Mouse (Mus musculus): ENCODE data around the gene Ndufaf3.
"Not testable (repeated sequence)": the region's sequence is repeated elsewhere in the genome, so short reads cannot be mapped to it uniquely, and the experiment has no call there.

Ndufaf3 gene

DNA sequence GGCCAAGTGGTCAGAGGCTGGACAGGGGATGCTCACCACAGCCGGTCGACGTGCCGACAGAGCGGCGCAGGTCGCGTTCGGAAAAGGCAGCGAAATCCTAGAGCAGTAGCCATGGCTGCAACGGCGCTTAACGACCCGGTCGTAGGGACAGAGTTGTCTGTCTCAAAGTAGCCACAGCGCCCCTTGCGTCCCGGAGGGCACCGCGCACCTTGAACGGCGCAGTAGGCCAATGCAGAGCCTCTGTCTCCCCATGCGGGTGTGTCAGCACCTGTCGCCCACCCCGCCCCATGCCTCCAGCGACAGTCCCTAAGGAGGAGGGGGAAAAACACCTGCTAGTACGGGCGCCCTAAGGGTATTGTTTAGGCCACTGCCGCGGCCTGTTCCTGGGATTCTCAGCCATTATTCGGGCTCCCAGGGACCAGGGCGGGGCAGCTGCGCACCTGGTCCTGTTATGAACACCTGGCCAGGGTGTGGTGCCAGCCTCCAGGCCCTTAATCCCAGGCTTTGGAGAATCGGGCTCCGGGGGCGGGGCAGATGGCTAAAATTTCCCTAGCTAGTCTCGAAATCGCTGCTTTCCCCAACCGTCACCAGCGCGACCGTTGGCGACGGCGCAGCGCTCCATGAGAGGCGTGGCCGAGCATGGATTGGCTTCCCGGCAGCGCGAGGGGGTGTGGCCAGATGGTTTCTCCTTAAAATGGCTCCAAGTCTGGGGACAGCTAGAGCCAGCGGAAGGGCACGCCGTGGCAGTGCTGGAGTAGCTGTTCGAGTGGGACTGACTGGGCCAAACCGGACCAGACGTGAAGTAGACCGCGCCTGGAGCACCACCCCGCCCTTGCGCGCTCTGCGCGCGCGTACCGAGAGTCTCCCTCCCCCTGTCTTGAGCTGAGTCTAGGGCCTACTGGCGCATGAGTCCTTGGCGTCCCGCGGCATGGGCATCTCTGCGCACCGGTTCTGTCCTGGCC, at the start of gene Ndufaf3:
Gene Ndufaf3 (minus strand): TSS at position 620 of the 962 bp plus-strand sequence.
- peak; percentile 97 for DNase-seq

DNA sequence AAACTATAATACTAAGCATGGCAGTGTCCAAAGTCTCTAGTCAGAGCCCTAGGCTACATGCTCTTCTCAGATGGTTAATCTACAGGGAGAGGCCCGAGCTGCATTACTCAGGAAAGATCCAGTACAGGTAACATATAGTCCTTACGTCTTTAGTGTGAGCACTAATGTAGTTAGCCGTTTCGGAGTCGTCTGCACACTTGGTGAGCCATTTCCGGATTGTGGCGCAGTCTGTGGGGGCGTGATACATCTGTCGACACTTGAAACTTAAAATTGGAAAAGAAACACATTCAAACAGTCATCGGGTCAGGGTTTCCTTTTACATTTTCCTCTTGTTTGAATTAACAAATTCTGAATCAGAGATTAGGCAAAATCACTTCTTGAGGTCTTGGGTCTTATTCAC, 44.3 kb upstream of the Ndufaf3 start:
- no peak for DNase-seq

- DNase-seq = no peak
Measured at GRCm38 (mm10) chr9:108608889-108609288, 41.7 kb upstream of the Ndufaf3 start.

- DNase-seq = not testable (repeated sequence)
Measured at GRCm38 (mm10) chr9:108607929-108608328, 40.7 kb upstream of the Ndufaf3 start.

DNA sequence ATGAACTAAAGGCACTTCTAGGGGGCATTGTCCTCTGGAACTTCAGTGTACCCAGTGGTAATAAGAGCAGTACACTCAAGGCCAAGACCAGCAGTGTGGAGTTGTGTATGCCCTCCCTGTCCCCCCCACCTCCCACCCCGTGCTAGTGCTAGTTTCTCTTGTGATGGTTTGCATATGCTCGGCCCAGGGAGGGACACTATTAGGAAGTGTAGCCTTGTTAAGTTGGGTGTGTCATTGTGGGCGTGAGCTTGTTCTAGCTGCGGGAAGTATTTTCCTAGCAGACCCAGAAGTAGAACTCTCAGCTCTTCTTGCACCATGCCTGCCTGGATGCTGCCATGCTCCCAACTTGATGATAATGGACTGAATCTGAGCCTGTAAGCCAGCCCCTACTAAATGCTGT, 34.8 kb upstream of the Ndufaf3 start:
- no peak for DNase-seq

- DNase-seq = peak; percentile 22
Measured at GRCm38 (mm10) chr9:108600011-108600410, 32.8 kb upstream of the Ndufaf3 start.

DNA sequence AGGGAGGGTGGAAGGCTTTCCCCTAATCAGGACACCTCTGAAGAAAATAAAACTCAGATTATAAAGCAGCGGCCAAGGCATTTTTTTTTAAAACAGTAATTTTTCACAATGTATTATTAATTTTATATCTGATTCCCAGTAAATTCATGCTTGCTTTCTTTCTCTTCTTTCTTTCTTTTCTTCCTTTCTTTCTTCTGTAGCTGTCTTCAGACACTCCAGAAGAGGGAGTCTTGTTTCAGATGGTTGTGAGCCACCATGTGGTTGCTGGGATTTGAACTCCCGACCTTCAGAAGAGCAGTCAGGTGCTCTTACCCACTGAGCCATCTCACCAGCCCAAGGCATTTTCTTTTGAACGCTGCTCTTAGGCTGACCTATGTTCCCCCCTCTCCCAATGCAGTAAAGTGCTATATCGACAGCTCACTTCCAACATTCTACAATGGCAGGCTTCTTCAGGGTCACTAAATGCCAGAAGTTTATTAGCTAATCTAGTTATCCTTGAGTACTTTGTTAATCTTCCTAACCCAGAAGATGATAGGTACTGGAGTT, 31.9 kb upstream of the Ndufaf3 start:
- no peak for DNase-seq

GRCm38 (mm10) chr9:108596998-108597764, 29.9 kb upstream of the Ndufaf3 start, which contains the start of gene P4htm:
Gene P4htm (minus strand): TSS chr9:108597667.
- DNase-seq = peak; percentile 66

DNA sequence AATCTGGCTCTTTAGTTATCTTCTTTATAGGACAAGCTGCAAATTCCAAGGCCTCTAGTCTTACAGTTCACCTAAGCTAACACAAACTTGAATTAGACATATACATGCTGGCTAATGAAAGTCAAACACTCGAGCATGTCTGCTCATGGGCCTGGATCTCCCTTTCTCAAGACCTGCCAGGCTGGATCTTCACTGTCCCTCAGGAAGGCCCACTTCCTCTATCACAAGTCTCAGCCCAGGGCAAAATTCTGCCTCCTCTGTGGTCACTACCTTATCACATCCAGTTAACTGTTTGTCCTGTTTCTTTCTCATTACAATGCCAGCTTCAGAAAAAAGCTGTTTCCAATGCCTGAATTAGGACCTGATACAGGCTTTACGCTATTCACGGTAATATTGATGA, 27.1 kb upstream of the Ndufaf3 start:
- no peak for DNase-seq

- no peak for DNase-seq
Measured at GRCm38 (mm10) chr9:108591462-108591861, 24.2 kb upstream of the Ndufaf3 start.

DNA sequence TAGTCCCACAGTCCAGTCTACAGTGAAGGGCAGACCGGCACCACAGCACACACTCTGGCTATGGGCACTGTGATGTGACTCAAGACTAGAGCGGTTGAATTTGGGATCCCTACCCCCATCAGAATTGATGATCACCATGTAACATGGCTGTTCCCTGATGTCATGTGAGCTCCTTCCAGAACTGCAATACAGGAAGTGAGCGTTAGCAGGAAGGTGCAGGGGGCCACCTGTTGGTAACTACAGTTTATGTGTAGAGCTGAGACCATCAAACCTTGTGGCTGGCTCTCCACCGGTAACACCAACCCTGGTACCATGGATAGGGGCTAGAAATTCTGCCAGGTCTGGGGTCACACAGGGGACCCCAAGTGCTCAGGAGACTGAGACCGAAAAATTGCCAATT, 22.0 kb upstream of the Ndufaf3 start:
- no peak for DNase-seq

DNA sequence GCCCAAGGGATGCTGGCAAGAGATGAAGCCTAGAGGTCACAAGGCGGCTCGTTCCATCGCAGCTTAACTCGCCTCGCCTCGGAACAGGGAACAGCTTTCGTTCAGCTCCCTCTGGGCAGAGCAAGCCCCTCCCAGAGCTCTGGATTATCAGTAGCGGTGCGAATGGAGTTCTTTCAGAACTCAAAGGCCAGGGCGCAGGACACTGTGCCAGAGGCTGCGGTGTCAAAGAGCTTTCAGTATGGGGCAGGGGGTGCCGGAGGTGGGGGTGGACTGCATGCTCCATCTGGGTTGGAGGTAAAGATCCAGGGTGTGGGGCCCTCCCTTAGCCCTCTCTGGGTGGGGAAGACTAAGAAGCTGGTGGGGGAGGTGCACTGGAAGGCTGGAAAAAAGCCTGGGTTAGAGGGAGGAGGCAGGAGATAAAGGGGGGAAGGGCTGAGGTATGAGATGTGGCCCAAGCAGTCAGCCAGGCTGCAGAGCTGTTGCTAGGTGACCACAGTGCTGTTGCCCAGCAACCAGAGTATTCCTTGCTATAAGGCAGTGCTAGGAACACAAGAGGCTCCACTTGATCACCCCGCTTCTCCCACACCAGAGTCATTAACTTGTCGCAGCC, 20.4 kb upstream of the Ndufaf3 start:
- DNase-seq = peak; percentile 56

- no peak for DNase-seq
Measured at GRCm38 (mm10) chr9:108579344-108579690, 12.1 kb upstream of the Ndufaf3 start.

GRCm38 (mm10) chr9:108578545-108579343, 11.5 kb upstream of the Ndufaf3 start, which contains the start of gene Wdr6:
Gene Wdr6 (minus strand): TSS chr9:108578739.
- peak; percentile 90 for DNase-seq

GRCm38 (mm10) chr9:108577934-108578544, 10.8 kb upstream of the Ndufaf3 start:
- DNase-seq = peak; percentile 61

GRCm38 (mm10) chr9:108577025-108577424, 9.8 kb upstream of the Ndufaf3 start:
- no peak for DNase-seq

- no peak for DNase-seq
Measured at GRCm38 (mm10) chr9:108575321-108576297, 8.4 kb upstream of the Ndufaf3 start.

GRCm38 (mm10) chr9:108574921-108575320, 7.7 kb upstream of the Ndufaf3 start:
- DNase-seq = no peak

GRCm38 (mm10) chr9:108573774-108574690, 6.8 kb upstream of the Ndufaf3 start:
- DNase-seq = peak; percentile 53
